Mouse (Mus musculus) lung, embryonic 15.5 days (tissue): ENCODE results near the gene Pkm. TPM values are rescaled to one million over a fixed set of nuclear protein-coding genes. Genes with fewer than 3 reads are reported as not detected.

Experiments used
- ATAC-seq: fragments of 200-750 bp; cut with Nextera tagmentation; 2 replicates; pipeline ENCODE4 v1.8.0; 2017; ENCODE audit warnings: moderate number of reproducible peaks, borderline replicate concordance; ENCODE audit not compliant: low FRiP score, low TSS enrichment; ENCODE audit errors: extremely low read depth
- H3K27ac ChIP-seq: fragments of 300-500 bp; sonication (generic); 2 replicates; pipeline ENCODE4 v1.5.1; 2015; ENCODE audit warnings: moderate library complexity, mild to moderate bottlenecking, inconsistent platforms
- H3K27me3 ChIP-seq: fragments of 300-500 bp; sonication (generic); 2 replicates; pipeline ENCODE4 v1.6.1; 2015; ENCODE audit warnings: inconsistent platforms
- H3K36me3 ChIP-seq: fragments of 300-500 bp; sonication (generic); 2 replicates; pipeline ENCODE4 v1.6.1; 2015; ENCODE audit warnings: inconsistent platforms
- H3K4me1 ChIP-seq: fragments of 300-500 bp; sonication (generic); 2 replicates; pipeline ENCODE4 v1.6.1; 2015; ENCODE audit warnings: inconsistent platforms
- H3K4me2 ChIP-seq: fragments of 300-500 bp; sonication (generic); 2 replicates; pipeline ENCODE4 v1.6.1; 2015; ENCODE audit warnings: inconsistent platforms, mild to moderate bottlenecking, moderate library complexity
- H3K4me3 ChIP-seq: fragments of 300-500 bp; sonication (generic); 2 replicates; pipeline ENCODE4 v1.5.1; 2015; ENCODE audit warnings: mild to moderate bottlenecking, inconsistent platforms
- H3K9ac ChIP-seq: fragments of 300-500 bp; sonication (generic); 2 replicates; pipeline ENCODE4 v1.6.1; 2015; ENCODE audit warnings: inconsistent platforms
- H3K9me3 ChIP-seq: fragments of 300-500 bp; sonication (generic); 2 replicates; pipeline ENCODE4 v1.6.1; 2016; ENCODE audit warnings: inconsistent platforms
- WGBS: fragments of 180-500 bp; shearing (Covaris S2); methylation state at CpG from one replicate; pipeline ENCODE4 v1.1.7; 2015; 5-methylcytosine and 5-hydroxymethylcytosine counted together
- polyA plus RNA-seq: library from polyadenylated mRNA; unstranded; fragments of >200 nt; fragmentation: Nextera tagmentation; extraction: Ambion mirVana; gene quantifications from 2 replicates; pipeline ENCODE4 v1.2.1, GENCODE M21; 2015

The Pkm gene
- 1,403 and 1,442 TPM in 2 replicates for polyA plus RNA-seq

- Histone ChIP-seq H3K9ac (peak within 1 kb of the TSS; percentile 83), H3K4me3 (peak within 1 kb of the TSS; percentile 73), H3K9me3 (no peaks in the 10 kb centered on the region), H3K4me2 (peak within 1 kb of the TSS; percentile 60), H3K27ac (peak within 1 kb of the TSS; percentile 93), H3K27me3 (no peaks in the 10 kb centered on the region), H3K4me1 (peaks cover 41% of the 10 kb centered on the region), H3K36me3 (peaks cover 8% of the 10 kb centered on the region; the same call in 1 of the 2 replicates)
- under 1% methylated on average over 46 of the region's 46 CpGs for WGBS
- peak; percentile 93 for ATAC-seq
These were observed at the start of gene Pkm for GRCm38 (mm10) chr9:59655958-59656634. Pkm (plus strand) TSS chr9:59656368.

GRCm38 (mm10) chr9:59610950-59611349 is 45.2 kb upstream of the Pkm start:
- H3K4me1 ChIP-seq = no peaks in the 10 kb centered on the region
- H3K36me3 ChIP-seq = no peaks in the 10 kb centered on the region
- no peak overlapping the region for H3K4me2 ChIP-seq
- ATAC-seq = no peak
- H3K27me3 ChIP-seq = no peaks in the 10 kb centered on the region
- H3K9ac ChIP-seq = no peak overlapping the region
- no peak overlapping the region for H3K4me3 ChIP-seq
- WGBS = 81% methylated on average over 2 of the region's 2 CpGs
- H3K27ac ChIP-seq = no peak overlapping the region
- no peaks in the 10 kb centered on the region for H3K9me3 ChIP-seq

- Histone ChIP-seq H3K9me3 (no peaks in the 10 kb centered on the region), H3K27ac (no peak overlapping the region), H3K4me3 (no peak overlapping the region), H3K36me3 (no peaks in the 10 kb centered on the region), H3K4me1 (peaks cover 9% of the 10 kb centered on the region), H3K27me3 (no peaks in the 10 kb centered on the region), H3K4me2 (no peak overlapping the region), H3K9ac (no peak overlapping the region)
- WGBS = 77% methylated on average over 2 of the region's 2 CpGs
- no peak for ATAC-seq
These were observed 40.4 kb upstream of the Pkm start for GRCm38 (mm10) chr9:59615797-59616196.

GRCm38 (mm10) chr9:59616622-59617306 is 39.4 kb upstream of the Pkm start, which contains the start of gene Parp6:
Parp6 (plus strand) TSS chr9:59617284.
- Histone ChIP-seq H3K36me3 (no peaks in the 10 kb centered on the region), H3K27ac (peak within 1 kb of the TSS; percentile 94), H3K4me3 (peak within 1 kb of the TSS; percentile 91), H3K4me1 (peaks cover 9% of the 10 kb centered on the region), H3K27me3 (no peaks in the 10 kb centered on the region), H3K4me2 (peak within 1 kb of the TSS; percentile 59), H3K9ac (peak within 1 kb of the TSS; percentile 88), H3K9me3 (no peaks in the 10 kb centered on the region)
- under 1% methylated on average over 36 of the region's 36 CpGs for WGBS
- ATAC-seq = peak; percentile 99

- H3K4me1 ChIP-seq = peaks cover 9% of the 10 kb centered on the region
- H3K27ac ChIP-seq = peak overlapping the region; percentile 94
- H3K4me3 ChIP-seq = peak overlapping the region; percentile 91
- H3K9me3 ChIP-seq = no peaks in the 10 kb centered on the region
- H3K27me3 ChIP-seq = no peaks in the 10 kb centered on the region
- peak overlapping the region; percentile 59 for H3K4me2 ChIP-seq
- ATAC-seq = peak; percentile 64; the same call in 1 of the 2 replicates
- peaks cover 4% of the 10 kb centered on the region; the same call in 1 of the 2 replicates for H3K36me3 ChIP-seq
- H3K9ac ChIP-seq = peak overlapping the region; percentile 88
- WGBS = under 1% methylated on average over 56 of the region's 58 CpGs
These were observed 38.7 kb upstream of the Pkm start for GRCm38 (mm10) chr9:59617307-59617973.

GRCm38 (mm10) chr9:59638372-59638771 is 17.8 kb upstream of the Pkm start:
- Histone ChIP-seq H3K4me1 (no peaks in the 10 kb centered on the region), H3K27ac (no peak overlapping the region), H3K9me3 (no peaks in the 10 kb centered on the region), H3K4me2 (no peak overlapping the region), H3K36me3 (peaks cover 60% of the 10 kb centered on the region), H3K27me3 (no peaks in the 10 kb centered on the region), H3K4me3 (no peak overlapping the region), H3K9ac (no peak overlapping the region)
- ATAC-seq = no peak
- 83% methylated on average over 1 of the region's 1 CpGs for WGBS

GRCm38 (mm10) chr9:59639936-59640335 is 16.2 kb upstream of the Pkm start:
- 92% methylated on average over 4 of the region's 4 CpGs for WGBS
- H3K27me3 ChIP-seq = no peaks in the 10 kb centered on the region
- peaks cover 50% of the 10 kb centered on the region for H3K36me3 ChIP-seq
- no peak overlapping the region for H3K27ac ChIP-seq
- no peak overlapping the region for H3K4me2 ChIP-seq
- no peak for ATAC-seq
- no peak overlapping the region for H3K9ac ChIP-seq
- H3K4me1 ChIP-seq = no peaks in the 10 kb centered on the region
- no peaks in the 10 kb centered on the region for H3K9me3 ChIP-seq
- H3K4me3 ChIP-seq = no peak overlapping the region

GRCm38 (mm10) chr9:59641320-59641719 is 14.8 kb upstream of the Pkm start:
- Histone ChIP-seq H3K36me3 (peaks cover 48% of the 10 kb centered on the region), H3K27ac (no peak overlapping the region), H3K4me3 (no peak overlapping the region), H3K9me3 (no peaks in the 10 kb centered on the region), H3K4me2 (no peak overlapping the region), H3K4me1 (no peaks in the 10 kb centered on the region), H3K9ac (no peak overlapping the region), H3K27me3 (no peaks in the 10 kb centered on the region)
- no peak for ATAC-seq
- WGBS = 80% methylated on average over 2 of the region's 2 CpGs

GRCm38 (mm10) chr9:59649911-59650310 is 6.3 kb upstream of the Pkm start:
- no peaks in the 10 kb centered on the region for H3K27me3 ChIP-seq
- WGBS = 95% methylated on average over 4 of the region's 4 CpGs
- no peak for ATAC-seq
- H3K9me3 ChIP-seq = no peaks in the 10 kb centered on the region
- no peak overlapping the region for H3K9ac ChIP-seq
- H3K27ac ChIP-seq = no peak overlapping the region
- H3K4me2 ChIP-seq = no peak overlapping the region
- peaks cover 24% of the 10 kb centered on the region for H3K36me3 ChIP-seq
- H3K4me1 ChIP-seq = no peaks in the 10 kb centered on the region
- no peak overlapping the region for H3K4me3 ChIP-seq

- H3K9me3 ChIP-seq = no peaks in the 10 kb centered on the region
- no peak overlapping the region for H3K27ac ChIP-seq
- peaks cover 14% of the 10 kb centered on the region for H3K4me1 ChIP-seq
- H3K27me3 ChIP-seq = no peaks in the 10 kb centered on the region
- 27% methylated on average over 3 of the region's 3 CpGs for WGBS
- H3K4me3 ChIP-seq = no peak overlapping the region
- ATAC-seq = no peak
- peaks cover 19% of the 10 kb centered on the region for H3K36me3 ChIP-seq
- H3K9ac ChIP-seq = no peak overlapping the region
- H3K4me2 ChIP-seq = no peak overlapping the region
These were observed 2.8 kb upstream of the Pkm start for GRCm38 (mm10) chr9:59653371-59653770.

GRCm38 (mm10) chr9:59654450-59654983 is 1.7 kb upstream of the Pkm start:
- ATAC-seq = no peak
- Histone ChIP-seq H3K9me3 (no peaks in the 10 kb centered on the region), H3K27me3 (no peaks in the 10 kb centered on the region), H3K4me3 (no peak overlapping the region), H3K9ac (no peak overlapping the region), H3K27ac (no peak overlapping the region), H3K36me3 (peaks cover 8% of the 10 kb centered on the region; the same call in 1 of the 2 replicates), H3K4me2 (no peak overlapping the region), H3K4me1 (peaks cover 26% of the 10 kb centered on the region)
- 80% methylated on average over 2 of the region's 2 CpGs for WGBS
